Mouse (Mus musculus) lung, embryonic 16.5 days (tissue): ENCODE data around the gene St6galnac3. TPM values are rescaled to one million over a fixed set of nuclear protein-coding genes. Genes with fewer than 3 reads are reported as not detected.

Experiments
- ATAC-seq: fragments of 200-750 bp; cut with Nextera tagmentation; 2 replicates; pipeline ENCODE4 v1.8.0; 2017; ENCODE audit warnings: low read depth, mild to moderate bottlenecking, moderate library complexity
- H3K27ac ChIP-seq: fragments of 300-500 bp; sonication (generic); 2 replicates; pipeline ENCODE4 v1.5.1; 2014; ENCODE audit warnings: mild to moderate bottlenecking, control low read depth, low read length
- H3K27me3 ChIP-seq: fragments of 300-500 bp; sonication (generic); 2 replicates; pipeline ENCODE4 v1.6.1; 2014; ENCODE audit warnings: low read depth, low read length, mixed read lengths; ENCODE audit not compliant: control insufficient read depth, insufficient read depth
- H3K36me3 ChIP-seq: fragments of 300-500 bp; sonication (generic); 2 replicates; pipeline ENCODE4 v1.6.1; 2014; ENCODE audit warnings: low read length; ENCODE audit not compliant: control insufficient read depth, insufficient read depth
- H3K4me1 ChIP-seq: fragments of 300-500 bp; sonication (generic); replicated peaks from 2 replicates; pipeline ENCODE4 v1.6.1; 2014; ENCODE audit warnings: low read length, mixed read lengths; ENCODE audit not compliant: control insufficient read depth, insufficient read depth
- H3K4me2 ChIP-seq: fragments of 300-500 bp; sonication (generic); 2 replicates; pipeline ENCODE4 v1.6.1; 2014; ENCODE audit warnings: low read depth, low read length, control low read depth
- H3K4me3 ChIP-seq: fragments of 300-500 bp; sonication (generic); 2 replicates; pipeline ENCODE4 v1.5.1; 2014; ENCODE audit warnings: mild to moderate bottlenecking, low read length, control low read depth
- H3K9ac ChIP-seq: fragments of 300-500 bp; sonication (generic); 2 replicates; pipeline ENCODE4 v1.6.1; 2014; ENCODE audit warnings: low read length, control low read depth
- H3K9me3 ChIP-seq: fragments of 300-500 bp; sonication (generic); 2 replicates; pipeline ENCODE4 v1.6.1; 2016; ENCODE audit warnings: low read length; ENCODE audit not compliant: control insufficient read depth
- WGBS: fragments of 180-500 bp; shearing (Covaris S2); extraction: QIAGEN DNeasy Blood & Tissue Kit; methylation state at CpG from one replicate; pipeline ENCODE4 v1.1.7; 2014; 5-methylcytosine and 5-hydroxymethylcytosine counted together
- polyA plus RNA-seq: library from polyadenylated mRNA; unstranded; fragments of >200 nt; fragmentation: Nextera tagmentation; extraction: Ambion mirVana; gene quantifications from 2 replicates; pipeline ENCODE4 v1.2.1, GENCODE M21; 2015

Gene St6galnac3
- polyA plus RNA-seq, 1 experiment from 2014 or later = 28.4 TPM

- H3K9ac ChIP-seq = no peak overlapping the region
- WGBS = 59% methylated on average over 4 of the region's 4 CpGs
- no peak overlapping the region for H3K4me3 ChIP-seq
- no peak overlapping the region for H3K27ac ChIP-seq
- no peak for ATAC-seq
- H3K4me2 ChIP-seq = no peak overlapping the region
- H3K9me3 ChIP-seq = no peaks in the 10 kb centered on the region
- no peaks in the 10 kb centered on the region for H3K27me3 ChIP-seq
- peaks cover 29% of the 10 kb centered on the region for H3K4me1 ChIP-seq
- H3K36me3 ChIP-seq = no peaks in the 10 kb centered on the region
Observed at GRCm38 (mm10) chr3:153720922-153721321, 4.1 kb downstream of the St6galnac3 start.

- ATAC-seq = no peak
- no peaks in the 10 kb centered on the region for H3K27me3 ChIP-seq
- WGBS = 43% methylated on average over 3 of the region's 3 CpGs
- H3K4me3 ChIP-seq = no peak overlapping the region
- no peaks in the 10 kb centered on the region for H3K36me3 ChIP-seq
- peak overlapping the region; percentile 23 for H3K27ac ChIP-seq
- no peaks in the 10 kb centered on the region for H3K9me3 ChIP-seq
- H3K4me2 ChIP-seq = no peak overlapping the region
- no peak overlapping the region for H3K9ac ChIP-seq
- H3K4me1 ChIP-seq = peaks cover 32% of the 10 kb centered on the region
Observed at GRCm38 (mm10) chr3:153720296-153720695, 4.7 kb downstream of the St6galnac3 start.

GRCm38 (mm10) chr3:153719256-153719970 is 5.6 kb downstream of the St6galnac3 start:
- Histone ChIP-seq H3K27me3 (no peaks in the 10 kb centered on the region), H3K9me3 (no peaks in the 10 kb centered on the region), H3K36me3 (no peaks in the 10 kb centered on the region), H3K9ac (no peak overlapping the region), H3K27ac (peak overlapping the region; percentile 23), H3K4me1 (peaks cover 34% of the 10 kb centered on the region), H3K4me2 (no peak overlapping the region; the same call in 1 of the 2 replicates), H3K4me3 (no peak overlapping the region)
- WGBS = 52% methylated on average over 9 of the region's 9 CpGs
- peak; percentile 48 for ATAC-seq

- Histone ChIP-seq H3K9me3 (peaks cover 4% of the 10 kb centered on the region; the same call in 1 of the 2 replicates), H3K4me2 (no peak overlapping the region), H3K27me3 (no peaks in the 10 kb centered on the region), H3K9ac (no peak overlapping the region), H3K27ac (no peak overlapping the region), H3K4me3 (no peak overlapping the region), H3K4me1 (peaks cover 32% of the 10 kb centered on the region), H3K36me3 (no peaks in the 10 kb centered on the region)
- 50% methylated on average over 8 of the region's 8 CpGs for WGBS
- no peak for ATAC-seq
Observed at GRCm38 (mm10) chr3:153718724-153719123, 6.2 kb downstream of the St6galnac3 start.

- ATAC-seq = no peak
- Histone ChIP-seq H3K4me1 (peaks cover 32% of the 10 kb centered on the region), H3K9ac (no peak overlapping the region), H3K4me2 (no peak overlapping the region), H3K4me3 (no peak overlapping the region), H3K27ac (no peak overlapping the region), H3K27me3 (no peaks in the 10 kb centered on the region), H3K9me3 (peaks cover 4% of the 10 kb centered on the region; the same call in 1 of the 2 replicates), H3K36me3 (no peaks in the 10 kb centered on the region)
- 83% methylated on average over 7 of the region's 7 CpGs for WGBS
Observed at GRCm38 (mm10) chr3:153717742-153718141, 7.2 kb downstream of the St6galnac3 start.

- no peak overlapping the region for H3K27ac ChIP-seq
- WGBS = 45% methylated on average over 7 of the region's 7 CpGs
Observed at GRCm38 (mm10) chr3:153715646-153716045, 9.3 kb downstream of the St6galnac3 start.

GRCm38 (mm10) chr3:153710545-153710944 is 14.4 kb downstream of the St6galnac3 start:
- H3K27me3 ChIP-seq = no peaks in the 10 kb centered on the region
- 22% methylated on average over 1 of the region's 1 CpGs for WGBS
- H3K36me3 ChIP-seq = no peaks in the 10 kb centered on the region
- no peak overlapping the region for H3K4me3 ChIP-seq
- no peak for ATAC-seq
- no peak overlapping the region for H3K27ac ChIP-seq
- peaks cover 4% of the 10 kb centered on the region; the same call in 1 of the 2 replicates for H3K9me3 ChIP-seq
- H3K4me2 ChIP-seq = no peak overlapping the region
- no peak overlapping the region for H3K9ac ChIP-seq
- H3K4me1 ChIP-seq = peaks cover 7% of the 10 kb centered on the region

More at GRCm38 (mm10) chr3:153715646-153716045, 9.3 kb downstream of the St6galnac3 start:
- Histone ChIP-seq H3K4me3 (no peak overlapping the region), H3K9ac (no peak overlapping the region), H3K4me2 (no peak overlapping the region), H3K4me1 (peaks cover 30% of the 10 kb centered on the region), H3K27me3 (no peaks in the 10 kb centered on the region), H3K36me3 (no peaks in the 10 kb centered on the region), H3K9me3 (peaks cover 4% of the 10 kb centered on the region; the same call in 1 of the 2 replicates)
- no peak for ATAC-seq

- H3K36me3 ChIP-seq = no peaks in the 10 kb centered on the region
- no peak overlapping the region for H3K27ac ChIP-seq
- H3K4me3 ChIP-seq = no peak overlapping the region
- no peaks in the 10 kb centered on the region for H3K27me3 ChIP-seq
- H3K4me1 ChIP-seq = no peaks in the 10 kb centered on the region
- WGBS = 70% methylated on average over 6 of the region's 6 CpGs
- no peak for ATAC-seq
- no peak overlapping the region for H3K9ac ChIP-seq
- H3K4me2 ChIP-seq = no peak overlapping the region
- no peaks in the 10 kb centered on the region for H3K9me3 ChIP-seq
Observed at GRCm38 (mm10) chr3:153707687-153708086, 17.3 kb downstream of the St6galnac3 start.

GRCm38 (mm10) chr3:153706901-153707300 is 18.1 kb downstream of the St6galnac3 start:
- Histone ChIP-seq H3K4me3 (no peak overlapping the region), H3K9me3 (no peaks in the 10 kb centered on the region), H3K4me1 (peaks cover 3% of the 10 kb centered on the region; the same call in 1 of the 2 replicates), H3K36me3 (no peaks in the 10 kb centered on the region), H3K9ac (no peak overlapping the region), H3K4me2 (no peak overlapping the region), H3K27me3 (no peaks in the 10 kb centered on the region), H3K27ac (no peak overlapping the region)
- WGBS = 79% methylated on average over 1 of the region's 1 CpGs
- no peak for ATAC-seq
